ENCODE assay signal across 8 mouse cellular contexts in genomic region chr9:27106081-27106480, GRCm38 (mm10). TPM values are rescaled to one million over a fixed set of nuclear protein-coding genes. Genes with fewer than 3 reads are reported as not detected.
DNase-seq lines count a peak whose midpoint lies in the region; ATAC-seq and TF ChIP-seq lines count a peak whose summit lies in the region.
"Had no signal": no experiment of that assay in that cellular context is flagged by ENCODE, and none has a peak within 500 bp of the region (broad histone marks: within the 10 kb centered on the region; RNA-seq: fewer than 3 reads in every experiment).

No protein-coding gene starts in this region.

- no peaks in the 10 kb centered on the region for H3K27me3 ChIP-seq in hindbrain, embryonic 11.5 days (ENCODE audit: control insufficient read depth, insufficient read depth, low read length)
- no peaks in the 10 kb centered on the region for H3K27me3 ChIP-seq in lung, embryonic 14.5 days (ENCODE audit: insufficient read depth, low read length)

- TF ChIP-seq CTCF in lung, embryonic 14.5 days (IDR thresholded peaks at IDR 0.05; ENCODE audit: low read depth), result peak; percentile 80

- H3K4me2 ChIP-seq in hindbrain, embryonic 11.5 days (replicated peaks; ENCODE audit: low read depth, low read length), result no peak overlapping the region
- no peak overlapping the region for H3K4me2 ChIP-seq in lung, embryonic 14.5 days

- 70% methylated on average over 1 of the region's 1 CpGs for WGBS in hindbrain, embryonic 11.5 days
- WGBS in lung, embryonic 14.5 days, result 60% methylated on average over 1 of the region's 1 CpGs

- no peak overlapping the region for H3K9ac ChIP-seq in hindbrain, embryonic 11.5 days (ENCODE audit: low read depth, low read length)
- no peak overlapping the region for H3K9ac ChIP-seq in lung, embryonic 14.5 days

- H3K9me3 ChIP-seq in hindbrain, embryonic 11.5 days (ENCODE audit: control insufficient read depth, low read length), result no peaks in the 10 kb centered on the region
- H3K9me3 ChIP-seq in lung, embryonic 14.5 days (ENCODE audit: low read depth, low read length), result no peaks in the 10 kb centered on the region

- no peak overlapping the region for H3K4me3 ChIP-seq in hindbrain, embryonic 11.5 days (ENCODE audit: low read depth, low read length)
- H3K4me3 ChIP-seq in lung, embryonic 14.5 days (ENCODE audit: low read depth, low read length), result no peak overlapping the region
- H3K4me3 ChIP-seq: myocyte had no signal

- peak; percentile 12; the same call in 1 of the 2 replicates for ATAC-seq in hindbrain, embryonic 11.5 days (ENCODE audit: low FRiP score)
- ATAC-seq in lung, embryonic 14.5 days (ENCODE audit: insufficient read depth), result no peak

- no peaks in the 10 kb centered on the region for H3K4me1 ChIP-seq in hindbrain, embryonic 11.5 days (replicated peaks; ENCODE audit: control insufficient read depth, insufficient read depth, low read length)
- 0 out of 2 replicates have a peak, but pooled peaks cover 5% of the 10 kb centered on the region for H3K4me1 ChIP-seq in lung, embryonic 14.5 days (ENCODE audit: insufficient read depth)

- peak; percentile 61 for DNase-seq in right cerebral cortex, adult 18-20 months
- no peak for DNase-seq in right cerebral cortex, postnatal 25 days
- DNase-seq in adipocyte (ENCODE audit: low spot score), result peak; percentile 48
- DNase-seq in cerebellum, postnatal 14 days, result peak; percentile 75 to 78
- DNase-seq in hindbrain, embryonic 11.5 days (ENCODE audit: low spot score), result peak; percentile 76
- peak; percentile 74 for DNase-seq in lung, embryonic 14.5 days
- DNase-seq in right cerebral cortex, postnatal 14 days, result peak; percentile 30

- 0 out of 2 replicates have a peak, but pooled peaks cover 2% of the 10 kb centered on the region for H3K36me3 ChIP-seq in hindbrain, embryonic 11.5 days (ENCODE audit: control insufficient read depth, insufficient read depth, low read length)
- H3K36me3 ChIP-seq in lung, embryonic 14.5 days (ENCODE audit: insufficient read depth), result peaks cover 21% of the 10 kb centered on the region

- no peak overlapping the region for H3K27ac ChIP-seq in hindbrain, embryonic 11.5 days (ENCODE audit: low read depth, low read length)
- no peak overlapping the region for H3K27ac ChIP-seq in lung, embryonic 14.5 days (ENCODE audit: low read depth)

RNA-seq across cellular contexts. Expression of gene Jam3, which starts 49.1 kb away (rescaled TPM):
- polyA plus RNA-seq in hindbrain, embryonic 11.5 days (2014; fragmentation: Nextera tagmentation; extraction: Ambion mirVana), result 151 and 163 TPM in 2 replicates
- 68.9 and 70.4 TPM in 2 replicates for polyA plus RNA-seq in lung, embryonic 14.5 days (2014; fragmentation: Nextera tagmentation; extraction: Ambion mirVana)
